Mouse (Mus musculus) liver, adult 2 months (tissue): ENCODE data around the gene Lonrf3. TPM values are rescaled to one million over a fixed set of nuclear protein-coding genes. Genes with fewer than 3 reads are reported as not detected.

Experiments used
- DNase-seq: peaks from one replicate; pipeline ENCODE4 v3.0.0-alpha.2; 2011; ENCODE audit warnings: low read depth, low spot score; ENCODE audit errors: extremely low read depth
- H3K27ac ChIP-seq: fragments of 200-500 bp; replicated peaks from 2 replicates; pipeline ENCODE4 v1.5.1; 2012; ENCODE audit warnings: low read depth, mild to moderate bottlenecking, control low read depth, inconsistent platforms, low read length; ENCODE audit not compliant: insufficient read depth
- H3K27me3 ChIP-seq: fragments of 200-500 bp; 2 replicates; pipeline ENCODE4 v1.6.1; 2012; ENCODE audit warnings: mild to moderate bottlenecking, moderate library complexity, low read length, inconsistent platforms; ENCODE audit not compliant: control insufficient read depth, insufficient read depth
- H3K36me3 ChIP-seq: fragments of 200-500 bp; 2 replicates; pipeline ENCODE4 v1.6.1; 2012; ENCODE audit warnings: low read length, inconsistent platforms; ENCODE audit not compliant: control insufficient read depth, insufficient read depth
- H3K4me1 ChIP-seq: fragments of 200-500 bp; 2 replicates; pipeline ENCODE4 v1.6.1; 2011; ENCODE audit warnings: low read length; ENCODE audit not compliant: control insufficient read depth, insufficient read depth
- H3K4me3 ChIP-seq: fragments of 200-500 bp; 2 replicates; pipeline ENCODE4 v1.5.1; 2011; ENCODE audit warnings: low read depth, mild to moderate bottlenecking, control low read depth, low read length, moderate library complexity; ENCODE audit not compliant: insufficient read depth
- H3K79me2 ChIP-seq: fragments of 200-500 bp; 2 replicates; pipeline ENCODE4 v1.6.1; 2012; ENCODE audit warnings: inconsistent platforms, mild to moderate bottlenecking, low read length, moderate library complexity; ENCODE audit not compliant: control insufficient read depth, insufficient read depth
- H3K9ac ChIP-seq: fragments of 200-500 bp; 2 replicates; pipeline ENCODE4 v1.6.1; 2012; ENCODE audit warnings: low read depth, mild to moderate bottlenecking, control low read depth, inconsistent platforms, low read length
- CTCF ChIP-seq: fragments of 200-500 bp; IDR thresholded peaks from 2 replicates; pipeline ENCODE4 v1.5.1; 2011; ENCODE audit warnings: low read depth, low read length, control low read depth
- POLR2A ChIP-seq: fragments of 200-500 bp; IDR thresholded peaks from 2 replicates; pipeline ENCODE4 v1.6.1; 2011; ENCODE audit warnings: low read length, control low read depth; ENCODE audit not compliant: insufficient read depth; ENCODE audit errors: extremely low read depth
- WGBS: fragments of 180-500 bp; shearing (Covaris S2); methylation state at CpG from one replicate; pipeline ENCODE4 v1.1.7; 2018; 5-methylcytosine and 5-hydroxymethylcytosine counted together
- polyA plus RNA-seq: library from polyadenylated mRNA; depleted of rRNA; stranded (reverse); fragments of >200 nt; gene quantifications from 2 replicates; pipeline ENCODE4 v1.2.3, GENCODE M21; 2012
- total RNA-seq: library from RNA; depleted of rRNA; stranded (reverse); fragments of >200 nt; gene quantifications from 2 replicates; pipeline ENCODE4 v1.2.3, GENCODE M21; 2014

Lonrf3 gene
- total and polyA plus RNA-seq, 2 experiments: 2.5 to 3.9 TPM

DNA sequence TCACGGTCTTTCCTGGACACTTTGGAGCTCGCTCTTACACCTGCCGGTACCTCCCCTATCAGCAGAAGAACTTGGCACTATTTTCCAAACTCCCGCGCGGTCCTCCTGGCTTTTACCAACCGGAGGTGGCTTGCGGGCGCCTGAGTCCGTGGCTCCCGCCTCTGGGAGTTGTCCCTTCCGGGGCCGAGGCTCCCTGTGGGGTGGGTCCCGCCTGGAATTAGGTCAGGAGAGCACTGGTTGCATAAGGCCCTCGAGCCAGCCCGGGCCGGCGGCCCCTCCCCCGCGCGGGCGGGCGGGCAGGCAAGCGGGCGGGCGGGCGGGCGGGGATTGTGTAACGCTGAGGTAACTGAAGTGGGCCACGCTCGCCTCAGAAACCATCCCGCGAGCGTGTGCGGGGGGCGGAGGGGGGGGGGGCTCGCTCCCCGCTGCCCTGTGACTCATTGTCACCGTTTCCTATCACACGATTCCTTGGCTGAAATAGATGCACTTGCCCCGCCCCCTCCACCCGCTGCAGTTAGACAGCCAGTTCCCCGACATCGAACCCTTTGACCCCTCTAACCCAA is 1.8 kb downstream of the Lonrf3 start:
- peak overlapping the region; percentile 78 for H3K4me3 ChIP-seq
- H3K36me3 ChIP-seq: no peaks in the 10 kb centered on the region; the same call in 1 of the 2 replicates
- H3K9ac ChIP-seq: peak overlapping the region; percentile 62
- DNase-seq: peak; percentile 69
- peak overlapping the region; percentile 39 for H3K27ac ChIP-seq
- no peaks in the 10 kb centered on the region for H3K27me3 ChIP-seq
- no peaks in the 10 kb centered on the region; the same call in 1 of the 2 replicates for H3K4me1 ChIP-seq
- WGBS: under 1% methylated on average over 40 of the region's 44 CpGs
- H3K79me2 ChIP-seq: no peaks in the 10 kb centered on the region; the same call in 1 of the 2 replicates
- TF ChIP-seq CTCF: no peak
- TF ChIP-seq POLR2A: no peak

DNA sequence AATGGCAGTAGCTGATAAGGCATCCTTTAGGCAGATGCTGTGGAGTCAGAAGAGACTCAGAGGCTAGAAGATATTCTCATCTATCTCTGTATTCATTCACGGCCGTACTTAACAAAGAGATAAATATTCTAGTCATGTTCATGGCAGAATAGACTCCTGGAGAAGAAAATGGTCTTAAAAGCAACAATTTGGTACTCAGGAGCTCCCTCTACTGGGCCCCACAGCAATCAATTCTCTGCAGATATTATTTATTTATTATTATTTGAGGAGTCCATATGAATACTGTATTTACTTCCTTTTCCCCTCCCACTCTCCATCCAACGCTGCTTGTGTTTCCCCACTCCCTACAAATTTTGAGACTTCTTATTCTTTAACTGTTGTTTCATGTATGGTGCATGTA is 24.3 kb downstream of the Lonrf3 start:
- TF ChIP-seq POLR2A: no peak
- no peak for TF ChIP-seq CTCF
- H3K9ac ChIP-seq: no peak overlapping the region
- peaks cover 15% of the 10 kb centered on the region; the same call in 1 of the 2 replicates for H3K36me3 ChIP-seq
- no peaks in the 10 kb centered on the region for H3K4me1 ChIP-seq
- DNase-seq: peak; percentile 12
- H3K4me3 ChIP-seq: no peak overlapping the region
- no peak overlapping the region for H3K27ac ChIP-seq
- no peaks in the 10 kb centered on the region for H3K79me2 ChIP-seq
- WGBS: 58% methylated on average over 3 of the region's 3 CpGs
- no peaks in the 10 kb centered on the region for H3K27me3 ChIP-seq

DNA sequence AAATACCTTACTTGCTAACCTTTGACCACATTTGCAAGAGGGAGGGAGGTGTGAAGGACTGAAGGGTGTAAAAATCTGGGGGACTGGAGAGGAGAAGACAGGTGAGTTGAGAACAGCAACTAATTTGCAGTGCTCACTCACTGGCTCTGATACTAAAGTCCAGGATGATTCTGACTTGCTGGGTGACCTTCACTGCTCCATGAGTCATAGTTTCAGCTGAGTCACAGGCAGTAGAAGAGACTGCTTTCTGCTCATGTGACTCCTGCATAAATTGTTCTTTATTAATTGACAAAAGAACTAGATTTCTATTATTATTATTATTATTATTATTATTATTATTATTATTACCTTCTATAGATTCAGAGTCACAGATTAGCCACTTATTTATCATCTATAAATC is 57.2 kb downstream of the Lonrf3 start:
- DNase-seq: no peak
- Histone ChIP-seq H3K27ac (no peak overlapping the region), H3K4me3 (no peak overlapping the region), H3K27me3 (no peaks in the 10 kb centered on the region), H3K36me3 (no peaks in the 10 kb centered on the region), H3K79me2 (no peaks in the 10 kb centered on the region), H3K4me1 (no peaks in the 10 kb centered on the region), H3K9ac (no peak overlapping the region)
- TF ChIP-seq CTCF (no peak), POLR2A (no peak)

DNA sequence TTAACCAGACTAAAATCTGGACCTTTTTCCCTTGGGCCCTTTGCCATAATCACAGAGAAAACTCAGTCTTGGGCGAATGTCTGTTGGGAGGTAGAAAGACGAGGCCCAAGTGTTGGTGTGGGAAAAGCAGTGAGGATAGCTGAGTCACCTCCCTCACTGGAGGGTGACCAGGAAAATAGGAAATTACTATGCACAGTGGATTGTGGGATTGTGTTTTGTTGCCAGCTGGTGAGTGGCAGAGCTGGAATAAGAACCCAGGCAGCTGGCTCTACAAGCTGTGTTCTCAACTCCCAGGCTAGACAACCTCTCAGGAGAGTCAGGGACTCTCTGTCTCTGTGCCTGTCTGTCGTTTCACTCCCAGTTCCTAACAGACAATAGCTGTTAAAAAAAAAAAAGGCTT is 61.8 kb downstream of the Lonrf3 start:
- no peak for TF ChIP-seq CTCF
- 57% methylated on average over 3 of the region's 3 CpGs for WGBS
- H3K4me3 ChIP-seq: no peak overlapping the region
- DNase-seq: no peak
- H3K4me1 ChIP-seq: no peaks in the 10 kb centered on the region
- H3K36me3 ChIP-seq: no peaks in the 10 kb centered on the region
- H3K27me3 ChIP-seq: no peaks in the 10 kb centered on the region
- no peak overlapping the region for H3K9ac ChIP-seq
- no peak overlapping the region for H3K27ac ChIP-seq
- no peaks in the 10 kb centered on the region for H3K79me2 ChIP-seq

DNA sequence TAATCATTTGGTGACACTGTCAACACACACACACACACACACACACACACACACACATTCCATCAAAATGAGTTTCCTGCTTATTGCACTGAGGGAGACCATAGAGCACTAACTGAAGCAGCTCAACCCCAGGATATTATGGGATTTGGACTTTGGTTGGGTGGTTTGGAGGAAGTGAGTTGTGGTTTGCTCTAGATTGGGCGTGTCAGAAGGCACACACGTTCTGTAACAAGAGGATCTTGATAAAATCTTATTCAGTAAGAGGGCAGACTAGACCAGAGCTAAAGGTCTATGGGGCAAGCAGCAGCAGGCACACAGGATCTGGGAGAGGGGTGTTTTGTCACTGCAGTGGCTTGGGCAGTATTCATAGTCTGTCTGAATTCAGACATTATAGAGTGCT is 62.4 kb downstream of the Lonrf3 start:
- H3K27me3 ChIP-seq: no peaks in the 10 kb centered on the region

DNA sequence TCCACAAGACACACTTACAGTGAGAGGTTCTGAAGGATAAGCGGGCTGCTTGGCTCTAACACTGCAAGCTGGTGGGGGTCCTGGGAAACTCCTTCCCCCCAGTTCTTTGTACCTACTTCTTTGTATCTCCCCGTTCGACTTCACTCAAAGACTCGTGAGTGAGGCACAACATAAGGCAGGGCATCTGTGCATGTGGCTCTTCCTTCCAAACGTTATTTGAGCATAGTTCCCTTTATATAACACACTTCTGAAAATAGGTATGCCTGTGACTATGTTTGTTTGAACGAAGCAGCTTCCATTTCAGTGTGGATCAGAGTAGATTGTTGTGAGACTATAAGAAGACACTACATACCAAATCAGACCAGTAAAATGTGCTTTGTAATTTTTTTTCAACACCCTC is 64.5 kb downstream of the Lonrf3 start:
- H3K36me3 ChIP-seq: no peaks in the 10 kb centered on the region
- H3K79me2 ChIP-seq: no peaks in the 10 kb centered on the region
- TF ChIP-seq POLR2A (no peak), CTCF (no peak)
- H3K27ac ChIP-seq: no peak overlapping the region
- no peak for DNase-seq
- no peaks in the 10 kb centered on the region for H3K27me3 ChIP-seq
- 76% methylated on average over 6 of the region's 6 CpGs for WGBS
- no peak overlapping the region for H3K4me3 ChIP-seq
- H3K4me1 ChIP-seq: no peaks in the 10 kb centered on the region
- H3K9ac ChIP-seq: no peak overlapping the region

More for the DNA sequence above, 62.4 kb downstream of the Lonrf3 start:
- H3K79me2 ChIP-seq: no peaks in the 10 kb centered on the region
- H3K27ac ChIP-seq: no peak overlapping the region
- H3K9ac ChIP-seq: no peak overlapping the region
- 46% methylated on average over 2 of the region's 2 CpGs for WGBS
- TF ChIP-seq POLR2A (no peak), CTCF (no peak)
- DNase-seq: no peak
- H3K4me3 ChIP-seq: no peak overlapping the region
- H3K36me3 ChIP-seq: no peaks in the 10 kb centered on the region
- no peaks in the 10 kb centered on the region for H3K4me1 ChIP-seq
